Mouse (Mus musculus) spleen, adult 2 months (tissue): Measurements from ENCODE around the gene Pmel.
"Not testable (repeated sequence)": the region's sequence is repeated elsewhere in the genome, so short reads cannot be mapped to it uniquely, and the experiment has no call there.

Experiments
- CTCF ChIP-seq: fragments of 200-500 bp; IDR thresholded peaks from 2 replicates; pipeline ENCODE4 v1.5.1; 2011; ENCODE audit warnings: mild to moderate bottlenecking, inconsistent platforms; ENCODE audit not compliant: insufficient read depth, insufficient read length, insufficient replicate concordance; ENCODE audit errors: extremely low read depth
- POLR2A ChIP-seq: fragments of 200-500 bp; IDR thresholded peaks from 2 replicates; pipeline ENCODE4 v1.6.1; 2011; ENCODE audit warnings: low read depth, low read length, inconsistent platforms

DNA sequence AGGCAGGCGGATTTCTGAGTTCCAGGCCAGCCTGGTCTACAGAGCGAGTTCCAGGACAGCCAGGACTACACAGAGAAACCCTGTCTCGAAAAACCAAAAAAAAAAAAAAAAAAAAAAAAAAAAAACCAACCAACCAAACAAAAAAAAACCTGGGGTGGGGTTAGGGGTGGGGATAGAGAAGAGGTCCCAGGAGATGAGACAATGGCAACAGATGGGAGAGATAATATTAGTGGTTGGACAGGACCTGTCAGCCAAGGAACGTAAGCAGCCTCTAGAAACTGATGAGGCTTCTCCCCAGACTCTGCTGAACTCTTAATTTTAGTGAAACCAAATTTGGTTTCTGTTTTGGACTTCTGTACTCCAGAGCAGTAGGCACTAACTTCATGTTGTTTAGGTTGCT, 21.5 kb downstream of the Pmel start:
- TF ChIP-seq CTCF, POLR2A: not testable (repeated sequence)
